Mouse (Mus musculus): ENCODE data around the gene Zfp651. TPM values are rescaled to one million over a fixed set of nuclear protein-coding genes. Genes with fewer than 3 reads are reported as not detected.
A peak's percentile ranks its signal among the peaks of the same experiment; 100 is the strongest.

The Zfp651 gene
- polyA plus RNA-seq, 1 experiment from 2014 or later: 0.89 TPM

DNA sequence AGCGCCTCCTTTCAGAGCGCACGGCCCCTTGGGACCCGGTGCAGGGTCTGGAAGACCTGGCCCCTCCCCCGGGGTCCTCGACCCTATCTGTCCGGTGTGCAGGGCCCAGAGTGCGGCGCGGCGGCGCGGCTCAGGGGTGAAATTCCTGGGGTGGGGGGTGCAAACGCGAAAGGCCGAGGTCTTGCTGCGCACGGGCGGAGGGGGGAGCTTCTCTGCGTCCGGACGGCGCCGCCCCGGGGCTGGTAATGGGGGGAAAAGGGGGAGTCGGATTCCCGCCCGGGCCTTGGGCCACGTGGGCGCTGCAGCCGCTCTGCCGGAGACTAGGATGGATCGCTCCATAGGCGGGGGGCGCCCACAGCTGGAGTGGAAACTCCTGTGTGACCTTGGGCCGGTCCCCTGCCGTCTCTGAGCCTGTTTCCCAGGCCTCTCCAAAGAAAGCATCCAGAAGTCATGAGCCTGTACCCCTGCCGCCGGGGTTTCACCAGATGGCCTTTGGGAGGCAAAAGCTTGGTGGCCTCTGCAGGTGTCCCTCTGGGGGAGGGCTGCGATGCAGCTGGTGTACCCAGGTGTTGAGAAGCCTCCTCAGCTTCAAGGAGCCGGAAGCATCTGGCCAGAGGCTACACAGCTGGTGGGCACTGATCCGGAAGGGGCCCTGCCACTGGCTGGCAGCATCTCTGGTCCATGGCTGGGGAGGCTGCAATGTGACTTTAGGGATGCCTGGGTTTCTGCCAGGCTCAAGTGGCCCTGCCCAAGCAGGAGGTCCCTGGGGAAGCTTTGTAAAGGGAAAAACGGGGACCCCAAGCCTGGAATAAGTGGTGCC, 1.4 kb downstream of the Zfp651 start:
- Histone ChIP-seq H3K27me3 (ENCODE audit: control insufficient read depth, insufficient read depth, low read depth, low read length) (peaks cover 35% of the 10 kb centered on the region), H3K4me1 (ENCODE audit: control insufficient read depth, low read depth, low read length) (peaks cover 7% of the 10 kb centered on the region), H3K4me2 (ENCODE audit: low read depth, low read length) (peak overlapping the region; percentile 68), H3K9me3 (replicated peaks; ENCODE audit: control insufficient read depth, low read length) (no peaks in the 10 kb centered on the region), H3K4me3 (ENCODE audit: low read depth, low read length) (peak overlapping the region; percentile 62), H3K27ac (ENCODE audit: low read length) (no peak overlapping the region), H3K9ac (ENCODE audit: low read depth, low read length) (peak overlapping the region; percentile 57), H3K36me3 (ENCODE audit: control insufficient read depth, insufficient read depth) (no peaks in the 10 kb centered on the region)
- ATAC-seq (ENCODE audit: low read depth): peak; percentile 33
- 1% methylated on average over 43 of the region's 43 CpGs for WGBS (ENCODE audit: insufficient replicate concordance)

GRCm38 (mm10) chr9:121761091-121761665, 2.0 kb downstream of the Zfp651 start:
- Histone ChIP-seq H3K9ac (ENCODE audit: low read depth, low read length) (no peak overlapping the region), H3K36me3 (ENCODE audit: control insufficient read depth, insufficient read depth) (no peaks in the 10 kb centered on the region), H3K4me2 (ENCODE audit: low read depth, low read length) (no peak overlapping the region), H3K27ac (ENCODE audit: low read length) (no peak overlapping the region), H3K27me3 (ENCODE audit: control insufficient read depth, insufficient read depth, low read depth, low read length) (peaks cover 35% of the 10 kb centered on the region), H3K9me3 (replicated peaks; ENCODE audit: control insufficient read depth, low read length) (no peaks in the 10 kb centered on the region), H3K4me3 (ENCODE audit: low read depth, low read length) (no peak overlapping the region), H3K4me1 (ENCODE audit: control insufficient read depth, low read depth, low read length) (peaks cover 7% of the 10 kb centered on the region)
- no peak for ATAC-seq (ENCODE audit: low read depth)
- WGBS (ENCODE audit: insufficient replicate concordance): 59% methylated on average over 10 of the region's 10 CpGs

GRCm38 (mm10) chr9:121761787-121762186, 2.7 kb downstream of the Zfp651 start:
- peaks cover 35% of the 10 kb centered on the region for H3K27me3 ChIP-seq (ENCODE audit: control insufficient read depth, insufficient read depth, low read depth, low read length)
- H3K27ac ChIP-seq (ENCODE audit: low read length): no peak overlapping the region
- no peaks in the 10 kb centered on the region for H3K36me3 ChIP-seq (ENCODE audit: control insufficient read depth, insufficient read depth)
- no peak for ATAC-seq (ENCODE audit: low read depth)
- H3K9ac ChIP-seq (ENCODE audit: low read depth, low read length): no peak overlapping the region
- WGBS (ENCODE audit: insufficient replicate concordance): 73% methylated on average over 8 of the region's 8 CpGs
- H3K4me2 ChIP-seq (ENCODE audit: low read depth, low read length): no peak overlapping the region
- H3K9me3 ChIP-seq (replicated peaks; ENCODE audit: control insufficient read depth, low read length): no peaks in the 10 kb centered on the region
- no peak overlapping the region for H3K4me3 ChIP-seq (ENCODE audit: low read depth, low read length)
- peaks cover 7% of the 10 kb centered on the region for H3K4me1 ChIP-seq (ENCODE audit: control insufficient read depth, low read depth, low read length)

DNA sequence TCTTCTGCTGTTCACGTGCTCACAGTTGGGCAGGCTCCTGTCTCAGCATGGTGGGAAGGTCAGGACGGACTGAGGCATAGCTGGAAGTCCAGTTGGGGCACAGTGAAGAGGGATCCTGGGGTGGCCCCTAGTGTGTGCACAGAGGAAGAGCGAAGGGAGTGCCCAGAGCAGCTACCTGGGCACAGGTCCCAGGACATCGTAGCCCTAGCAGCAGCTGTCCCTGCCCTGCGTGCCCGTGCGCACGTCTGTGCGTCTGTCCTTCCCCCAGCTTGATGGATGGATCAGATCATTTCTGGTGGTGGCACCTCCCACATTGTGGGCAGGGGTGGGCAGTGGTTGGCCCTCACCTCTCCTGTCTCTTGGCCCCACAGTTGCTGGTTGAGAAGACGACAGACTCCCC, 3.1 kb downstream of the Zfp651 start:
- ATAC-seq (ENCODE audit: low read depth): no peak

GRCm38 (mm10) chr9:121762761-121763160, 3.6 kb downstream of the Zfp651 start:
- no peak for ATAC-seq (ENCODE audit: low read depth)
- Histone ChIP-seq H3K36me3 (ENCODE audit: control insufficient read depth, insufficient read depth) (no peaks in the 10 kb centered on the region), H3K27me3 (ENCODE audit: control insufficient read depth, insufficient read depth, low read depth, low read length) (peaks cover 35% of the 10 kb centered on the region), H3K4me3 (ENCODE audit: low read depth, low read length) (no peak overlapping the region), H3K27ac (ENCODE audit: low read length) (no peak overlapping the region), H3K4me1 (ENCODE audit: control insufficient read depth, low read depth, low read length) (peaks cover 7% of the 10 kb centered on the region), H3K4me2 (ENCODE audit: low read depth, low read length) (no peak overlapping the region), H3K9ac (ENCODE audit: low read depth, low read length) (no peak overlapping the region), H3K9me3 (replicated peaks; ENCODE audit: control insufficient read depth, low read length) (no peaks in the 10 kb centered on the region)
- WGBS (ENCODE audit: insufficient replicate concordance): 83% methylated on average over 25 of the region's 25 CpGs

More for the DNA sequence above, 3.1 kb downstream of the Zfp651 start:
- Histone ChIP-seq H3K4me2 (ENCODE audit: low read depth, low read length) (no peak overlapping the region), H3K27me3 (ENCODE audit: control insufficient read depth, insufficient read depth, low read depth, low read length) (peaks cover 35% of the 10 kb centered on the region), H3K9ac (ENCODE audit: low read depth, low read length) (no peak overlapping the region), H3K4me1 (ENCODE audit: control insufficient read depth, low read depth, low read length) (peaks cover 7% of the 10 kb centered on the region), H3K4me3 (ENCODE audit: low read depth, low read length) (no peak overlapping the region), H3K9me3 (replicated peaks; ENCODE audit: control insufficient read depth, low read length) (no peaks in the 10 kb centered on the region), H3K36me3 (ENCODE audit: control insufficient read depth, insufficient read depth) (no peaks in the 10 kb centered on the region), H3K27ac (ENCODE audit: low read length) (no peak overlapping the region)
- WGBS (ENCODE audit: insufficient replicate concordance): 81% methylated on average over 10 of the region's 10 CpGs

GRCm38 (mm10) chr9:121763716-121764115, 4.6 kb downstream of the Zfp651 start:
- Histone ChIP-seq H3K27ac (ENCODE audit: low read length) (no peak overlapping the region), H3K9me3 (replicated peaks; ENCODE audit: control insufficient read depth, low read length) (no peaks in the 10 kb centered on the region), H3K27me3 (ENCODE audit: control insufficient read depth, insufficient read depth, low read depth, low read length) (peaks cover 28% of the 10 kb centered on the region), H3K36me3 (ENCODE audit: control insufficient read depth, insufficient read depth) (no peaks in the 10 kb centered on the region), H3K4me3 (ENCODE audit: low read depth, low read length) (no peak overlapping the region), H3K9ac (ENCODE audit: low read depth, low read length) (no peak overlapping the region), H3K4me1 (ENCODE audit: control insufficient read depth, low read depth, low read length) (peaks cover 2% of the 10 kb centered on the region), H3K4me2 (ENCODE audit: low read depth, low read length) (no peak overlapping the region)
- ATAC-seq (ENCODE audit: low read depth): no peak
- 81% methylated on average over 19 of the region's 19 CpGs for WGBS (ENCODE audit: insufficient replicate concordance)

GRCm38 (mm10) chr9:121765166-121765855, 6.2 kb downstream of the Zfp651 start:
- Histone ChIP-seq H3K9me3 (replicated peaks; ENCODE audit: control insufficient read depth, low read length) (no peaks in the 10 kb centered on the region), H3K4me3 (ENCODE audit: low read depth, low read length) (no peak overlapping the region), H3K9ac (ENCODE audit: low read depth, low read length) (no peak overlapping the region), H3K36me3 (ENCODE audit: control insufficient read depth, insufficient read depth) (no peaks in the 10 kb centered on the region), H3K27ac (ENCODE audit: low read length) (no peak overlapping the region), H3K4me1 (ENCODE audit: control insufficient read depth, low read depth, low read length) (no peaks in the 10 kb centered on the region), H3K27me3 (ENCODE audit: control insufficient read depth, insufficient read depth, low read depth, low read length) (peaks cover 12% of the 10 kb centered on the region), H3K4me2 (ENCODE audit: low read depth, low read length) (no peak overlapping the region)
- no peak for ATAC-seq (ENCODE audit: low read depth)
- WGBS (ENCODE audit: insufficient replicate concordance): 76% methylated on average over 16 of the region's 16 CpGs

DNA sequence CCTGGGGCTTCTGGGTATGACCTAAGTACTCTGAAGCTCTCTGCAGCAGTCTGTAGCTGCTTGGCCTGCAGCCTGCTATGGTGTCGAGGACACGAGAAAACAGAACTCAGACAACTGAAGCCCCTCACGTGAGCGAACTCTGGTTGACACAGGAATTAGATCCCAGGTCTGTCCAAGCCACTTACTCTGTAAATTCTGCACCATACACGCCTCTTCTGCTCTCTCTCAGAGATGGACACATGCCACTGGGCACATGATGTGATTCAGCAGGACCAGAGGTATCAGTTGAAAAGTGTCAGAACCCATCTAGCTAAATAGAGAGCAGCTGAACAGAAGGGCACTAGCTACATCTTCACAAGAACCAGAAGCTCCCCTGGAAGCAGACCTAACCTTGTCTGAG, 13.3 kb downstream of the Zfp651 start:
- Histone ChIP-seq H3K4me3 (ENCODE audit: low read depth, low read length) (no peak overlapping the region), H3K27me3 (ENCODE audit: control insufficient read depth, insufficient read depth, low read depth, low read length) (peaks cover 8% of the 10 kb centered on the region), H3K4me1 (ENCODE audit: control insufficient read depth, low read depth, low read length) (no peaks in the 10 kb centered on the region), H3K36me3 (ENCODE audit: control insufficient read depth, insufficient read depth) (no peaks in the 10 kb centered on the region), H3K4me2 (ENCODE audit: low read depth, low read length) (no peak overlapping the region), H3K9me3 (replicated peaks; ENCODE audit: control insufficient read depth, low read length) (no peaks in the 10 kb centered on the region), H3K9ac (ENCODE audit: low read depth, low read length) (no peak overlapping the region), H3K27ac (ENCODE audit: low read length) (no peak overlapping the region)
- no peak for ATAC-seq (ENCODE audit: low read depth)
- WGBS (ENCODE audit: insufficient replicate concordance): 41% methylated on average over 5 of the region's 5 CpGs

DNA sequence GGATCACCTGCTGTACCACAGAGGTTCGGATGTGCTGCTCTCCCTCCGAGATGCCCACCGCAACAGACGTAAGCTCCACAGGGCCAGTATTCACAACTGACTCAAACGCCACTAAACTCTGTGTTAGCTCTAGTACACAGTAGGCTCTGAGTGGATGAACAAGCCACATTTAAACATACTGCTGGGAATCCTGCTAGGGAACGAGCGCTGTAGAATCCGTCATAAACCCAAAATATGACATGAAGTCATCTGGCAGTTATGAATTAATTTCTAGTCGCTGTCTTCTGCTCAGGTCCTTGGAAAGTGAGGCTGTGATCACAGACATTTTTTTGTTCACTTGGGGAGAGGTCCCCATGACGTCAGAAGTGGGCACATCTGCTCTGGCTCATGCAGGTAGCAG, 16.8 kb downstream of the Zfp651 start:
- no peak overlapping the region for H3K4me3 ChIP-seq (ENCODE audit: low read depth, low read length)
- no peak for ATAC-seq (ENCODE audit: low read depth)
- no peaks in the 10 kb centered on the region for H3K4me1 ChIP-seq (ENCODE audit: control insufficient read depth, low read depth, low read length)
- 66% methylated on average over 10 of the region's 10 CpGs for WGBS (ENCODE audit: insufficient replicate concordance)
- H3K9ac ChIP-seq (ENCODE audit: low read depth, low read length): no peak overlapping the region
- H3K9me3 ChIP-seq (replicated peaks; ENCODE audit: control insufficient read depth, low read length): no peaks in the 10 kb centered on the region
- no peak overlapping the region for H3K4me2 ChIP-seq (ENCODE audit: low read depth, low read length)
- no peak overlapping the region for H3K27ac ChIP-seq (ENCODE audit: low read length)
- peaks cover 27% of the 10 kb centered on the region for H3K27me3 ChIP-seq (ENCODE audit: control insufficient read depth, insufficient read depth, low read depth, low read length)
- no peaks in the 10 kb centered on the region for H3K36me3 ChIP-seq (ENCODE audit: control insufficient read depth, insufficient read depth)
